Mouse (Mus musculus): ENCODE measurements around the gene Gm9780. TPM values are rescaled to one million over a fixed set of nuclear protein-coding genes. Genes with fewer than 3 reads are reported as not detected.
"Not testable (repeated sequence)": the region's sequence is repeated elsewhere in the genome, so short reads cannot be mapped to it uniquely, and the experiment has no call there.

Gm9780 gene
- 1.1 TPM in 1 of 2 replicates, not detected in the other for polyA plus RNA-seq (2012; ENCODE audit: insufficient read depth, insufficient read length, missing spikeins)

- not testable (repeated sequence) for H3K4me1 ChIP-seq (ENCODE audit: control insufficient read depth, insufficient read depth, low read length); H3K27ac ChIP-seq (ENCODE audit: insufficient read depth, low read depth, low read length); H3K4me3 ChIP-seq (ENCODE audit: insufficient read depth, low read length)
These were observed at the start of gene Gm9780 for GRCm38 (mm10) chr14:26042611-26043010. Gm9780 (minus strand) TSS chr14:26042711.

- H3K27ac ChIP-seq (ENCODE audit: insufficient read depth, low read depth, low read length); H3K4me3 ChIP-seq (ENCODE audit: insufficient read depth, low read length); H3K4me1 ChIP-seq (ENCODE audit: control insufficient read depth, insufficient read depth, low read length): not testable (repeated sequence)
These were observed 39.5 kb upstream of the Gm9780 start, which contains the start of gene Cphx3 for GRCm38 (mm10) chr14:26081997-26082396. Cphx3 (plus strand) TSS chr14:26082297.

- H3K27ac ChIP-seq (ENCODE audit: insufficient read depth, low read depth, low read length); H3K4me3 ChIP-seq (ENCODE audit: insufficient read depth, low read length); H3K4me1 ChIP-seq (ENCODE audit: control insufficient read depth, insufficient read depth, low read length): not testable (repeated sequence)
These were observed 38.7 kb upstream of the Gm9780 start, which contains the start of gene Cphx2 for GRCm38 (mm10) chr14:26081216-26081615. Cphx2 (plus strand) TSS chr14:26081516.

- not testable (repeated sequence) for H3K4me3 ChIP-seq (ENCODE audit: insufficient read depth, low read length); H3K4me1 ChIP-seq (ENCODE audit: control insufficient read depth, insufficient read depth, low read length); H3K27ac ChIP-seq (ENCODE audit: insufficient read depth, low read depth, low read length)
These were observed 34.3 kb upstream of the Gm9780 start for GRCm38 (mm10) chr14:26076620-26077390.

- H3K27ac ChIP-seq (ENCODE audit: insufficient read depth, low read depth, low read length); H3K4me3 ChIP-seq (ENCODE audit: insufficient read depth, low read length); H3K4me1 ChIP-seq (ENCODE audit: control insufficient read depth, insufficient read depth, low read length): not testable (repeated sequence)
These were observed 24.8 kb upstream of the Gm9780 start, which contains the start of gene Tmem254c for GRCm38 (mm10) chr14:26067325-26067633. Tmem254c (minus strand) TSS chr14:26067355.

- H3K27ac ChIP-seq (ENCODE audit: insufficient read depth, low read depth, low read length); H3K4me3 ChIP-seq (ENCODE audit: insufficient read depth, low read length); H3K4me1 ChIP-seq (ENCODE audit: control insufficient read depth, insufficient read depth, low read length): not testable (repeated sequence)
These were observed 24.2 kb upstream of the Gm9780 start for GRCm38 (mm10) chr14:26066574-26067324.

- not testable (repeated sequence) for H3K4me3 ChIP-seq (ENCODE audit: insufficient read depth, low read length); H3K4me1 ChIP-seq (ENCODE audit: control insufficient read depth, insufficient read depth, low read length); H3K27ac ChIP-seq (ENCODE audit: insufficient read depth, low read depth, low read length)
These were observed 16.9 kb upstream of the Gm9780 start for GRCm38 (mm10) chr14:26059362-26059761.

GRCm38 (mm10) chr14:26058184-26058583 is 15.7 kb upstream of the Gm9780 start:
- H3K27ac ChIP-seq (ENCODE audit: insufficient read depth, low read depth, low read length); H3K4me1 ChIP-seq (ENCODE audit: control insufficient read depth, insufficient read depth, low read length); H3K4me3 ChIP-seq (ENCODE audit: insufficient read depth, low read length): not testable (repeated sequence)

GRCm38 (mm10) chr14:26048767-26049166 is 6.3 kb upstream of the Gm9780 start:
- H3K4me1 ChIP-seq (ENCODE audit: control insufficient read depth, insufficient read depth, low read length); H3K27ac ChIP-seq (ENCODE audit: insufficient read depth, low read depth, low read length); H3K4me3 ChIP-seq (ENCODE audit: insufficient read depth, low read length): not testable (repeated sequence)

GRCm38 (mm10) chr14:26047026-26047425 is 4.5 kb upstream of the Gm9780 start:
- H3K27ac ChIP-seq (ENCODE audit: insufficient read depth, low read depth, low read length); H3K4me1 ChIP-seq (ENCODE audit: control insufficient read depth, insufficient read depth, low read length); H3K4me3 ChIP-seq (ENCODE audit: insufficient read depth, low read length): not testable (repeated sequence)

GRCm38 (mm10) chr14:26045007-26045406 is 2.5 kb upstream of the Gm9780 start:
- H3K4me1 ChIP-seq (ENCODE audit: control insufficient read depth, insufficient read depth, low read length); H3K27ac ChIP-seq (ENCODE audit: insufficient read depth, low read depth, low read length); H3K4me3 ChIP-seq (ENCODE audit: insufficient read depth, low read length): not testable (repeated sequence)

- H3K27ac ChIP-seq (ENCODE audit: insufficient read depth, low read depth, low read length); H3K4me1 ChIP-seq (ENCODE audit: control insufficient read depth, insufficient read depth, low read length); H3K4me3 ChIP-seq (ENCODE audit: insufficient read depth, low read length): not testable (repeated sequence)
These were observed 7.1 kb downstream of the Gm9780 start for GRCm38 (mm10) chr14:26035439-26035838.

GRCm38 (mm10) chr14:26034364-26034763 is 8.1 kb downstream of the Gm9780 start:
- H3K4me3 ChIP-seq (ENCODE audit: insufficient read depth, low read length); H3K4me1 ChIP-seq (ENCODE audit: control insufficient read depth, insufficient read depth, low read length); H3K27ac ChIP-seq (ENCODE audit: insufficient read depth, low read depth, low read length): not testable (repeated sequence)

- H3K4me1 ChIP-seq (ENCODE audit: control insufficient read depth, insufficient read depth, low read length); H3K27ac ChIP-seq (ENCODE audit: insufficient read depth, low read depth, low read length); H3K4me3 ChIP-seq (ENCODE audit: insufficient read depth, low read length): not testable (repeated sequence)
These were observed 16.9 kb downstream of the Gm9780 start for GRCm38 (mm10) chr14:26025653-26026052.

GRCm38 (mm10) chr14:26022831-26023230 is 19.7 kb downstream of the Gm9780 start:
- not testable (repeated sequence) for H3K4me3 ChIP-seq (ENCODE audit: insufficient read depth, low read length); H3K27ac ChIP-seq (ENCODE audit: insufficient read depth, low read depth, low read length); H3K4me1 ChIP-seq (ENCODE audit: control insufficient read depth, insufficient read depth, low read length)

- not testable (repeated sequence) for H3K4me3 ChIP-seq (ENCODE audit: insufficient read depth, low read length); H3K27ac ChIP-seq (ENCODE audit: insufficient read depth, low read depth, low read length); H3K4me1 ChIP-seq (ENCODE audit: control insufficient read depth, insufficient read depth, low read length)
These were observed 21.0 kb downstream of the Gm9780 start for GRCm38 (mm10) chr14:26021555-26021954.
